Mouse (Mus musculus): Measurements from ENCODE around the gene Satb2. TPM values are rescaled to one million over a fixed set of nuclear protein-coding genes. Genes with fewer than 3 reads are reported as not detected.

Satb2 gene
- total and polyA plus RNA-seq, 3 experiments: 2.0 to 3.9 (median 2.1) TPM

GRCm38 (mm10) chr1:56806006-56806405, 172.4 kb downstream of the Satb2 start:
- H3K36me3 ChIP-seq (replicated peaks in 1 of 2; ENCODE audit: control insufficient read depth in 1 of 2, insufficient read depth in 1 of 2, low read length in 1 of 2): peaks cover 0 to 12% of the 10 kb centered on the region in 2 experiments
- no peaks in the 10 kb centered on the region for H3K9me3 ChIP-seq (replicated peaks; ENCODE audit: low read length)
- no peaks in the 10 kb centered on the region for H3K79me2 ChIP-seq (replicated peaks; ENCODE audit: control insufficient read depth, extremely low read depth, insufficient read depth, poor library complexity, severe bottlenecking)
- DNase-seq (ENCODE audit: extremely low read depth): no peak
- no peaks in the 10 kb centered on the region for H3K27me3 ChIP-seq (replicated peaks)
- H3K4me1 ChIP-seq (ENCODE audit: control insufficient read depth in 1 of 2, insufficient read depth in 2 of 2): no peaks in the 10 kb centered on the region; a peak in 1 of 4 replicates
- no peak overlapping the region for H3K4me2 ChIP-seq (ENCODE audit: insufficient read depth, low read depth, poor library complexity, severe bottlenecking)
- no peak for TF ChIP-seq RAD21 (IDR thresholded peaks at IDR 0.05; ENCODE audit: low read depth, low read length)
- no peak for TF ChIP-seq BHLHE40 (IDR thresholded peaks at IDR 0.05; ENCODE audit: low read depth, low read length)
- no peak for TF ChIP-seq MEF2A (IDR thresholded peaks at IDR 0.05; ENCODE audit: borderline replicate concordance, low read depth, low read length)
- no peak for TF ChIP-seq USF1 (IDR thresholded peaks at IDR 0.05; ENCODE audit: low read depth, low read length)
- no peak for TF ChIP-seq SMC3 (IDR thresholded peaks at IDR 0.05; ENCODE audit: low read depth, low read length)
- in situ Hi-C loops (cut with MboI; ENCODE audit: low pct_ligation_motif_present, low pct_unique_long_range_greater_than_20kb, low sequenced_read_pairs): no loop called here
- dilution Hi-C loops (cut with MboI; ENCODE audit: extremely low pct_ligation_motif_present, extremely low pct_unique_long_range_greater_than_20kb, low sequenced_read_pairs): no loop called here
- no peak overlapping the region for H3K27ac ChIP-seq (ENCODE audit: insufficient read depth, low read depth)
- H3K4me3 ChIP-seq (replicated peaks in 1 of 3; ENCODE audit: low read depth in 2 of 3, low read length in 2 of 3, poor library complexity in 1 of 3): no peak overlapping the region
- no peak overlapping the region for H3K9ac ChIP-seq (ENCODE audit: insufficient read depth, low read depth)

GRCm38 (mm10) chr1:56800611-56801010, 177.8 kb downstream of the Satb2 start:
- dilution Hi-C loops (cut with MboI; ENCODE audit: extremely low pct_ligation_motif_present, extremely low pct_unique_long_range_greater_than_20kb, low sequenced_read_pairs) (no loop called here), in situ Hi-C loops (cut with MboI; ENCODE audit: low pct_ligation_motif_present, low pct_unique_long_range_greater_than_20kb, low sequenced_read_pairs) (no loop called here)
- Histone ChIP-seq H3K9me3 (replicated peaks; ENCODE audit: low read length) (no peaks in the 10 kb centered on the region), H3K27me3 (replicated peaks) (no peaks in the 10 kb centered on the region), H3K27ac (ENCODE audit: insufficient read depth, low read depth) (no peak overlapping the region), H3K4me2 (ENCODE audit: insufficient read depth, low read depth, poor library complexity, severe bottlenecking) (no peak overlapping the region), H3K36me3 (replicated peaks in 1 of 2; ENCODE audit: control insufficient read depth in 1 of 2, insufficient read depth in 1 of 2, low read length in 1 of 2) (peaks cover 6 to 26% of the 10 kb centered on the region in 2 experiments), H3K4me1 (ENCODE audit: control insufficient read depth in 1 of 2, insufficient read depth in 2 of 2) (no peaks in the 10 kb centered on the region), H3K9ac (ENCODE audit: insufficient read depth, low read depth) (no peak overlapping the region), H3K79me2 (replicated peaks; ENCODE audit: control insufficient read depth, extremely low read depth, insufficient read depth, poor library complexity, severe bottlenecking) (no peaks in the 10 kb centered on the region), H3K4me3 (replicated peaks in 1 of 3; ENCODE audit: low read depth in 2 of 3, low read length in 2 of 3, poor library complexity in 1 of 3) (no peak overlapping the region)
- TF ChIP-seq CHD2 (IDR thresholded peaks at IDR 0.05; ENCODE audit: low read length) (no peak), ZC3H11A (IDR thresholded peaks at IDR 0.05; ENCODE audit: low read depth, low read length) (no peak), MXI1 (IDR thresholded peaks at IDR 0.05; ENCODE audit: low read depth, low read length) (no peak), ETS1 (conservative IDR thresholded peaks at IDR 0.05; ENCODE audit: low read depth, low read length) (no peak), MYC (IDR thresholded peaks at IDR 0.05; ENCODE audit: low read depth, low read length) (no peak), TBP (conservative IDR thresholded peaks at IDR 0.05; ENCODE audit: low read depth, low read length) (no peak), USF1 (IDR thresholded peaks at IDR 0.05; ENCODE audit: low read depth, low read length) (no peak), CTCF (conservative IDR thresholded peaks at IDR 0.05 in 1 of 2, IDR thresholded peaks at IDR 0.05 in 1 of 2; ENCODE audit: low read depth in 2 of 2, low read length in 2 of 2) (no peak), SMC3 (IDR thresholded peaks at IDR 0.05; ENCODE audit: low read depth, low read length) (no peak), POLR2AphosphoS2 (IDR thresholded peaks at IDR 0.05; ENCODE audit: low read depth, low read length) (no peak), MAFK (IDR thresholded peaks at IDR 0.05; ENCODE audit: insufficient replicate concordance, low read length) (no peak), UBTF (IDR thresholded peaks at IDR 0.05; ENCODE audit: low read depth, low read length) (no peak), ZKSCAN1 (IDR thresholded peaks at IDR 0.05; ENCODE audit: borderline replicate concordance, low read depth, low read length) (no peak), RCOR1 (conservative IDR thresholded peaks at IDR 0.05; ENCODE audit: low read depth, low read length) (no peak), NELFE (IDR thresholded peaks at IDR 0.05; ENCODE audit: low read depth, low read length) (no peak)
- DNase-seq (ENCODE audit: extremely low read depth): no peak

All from CH12.LX (cell line).